Mouse (Mus musculus) spleen, adult 10 weeks (tissue): ENCODE results near the gene Tmem17. TPM values are rescaled to one million over a fixed set of nuclear protein-coding genes. Genes with fewer than 3 reads are reported as not detected.

ENCODE experiments used
- polyA plus RNA-seq: library from polyadenylated mRNA; stranded (reverse); fragments of 350-450 nt; fragmentation: Illumina TruSeq; extraction: RNeasy Lipid Tissue Mini Kit (QIAGEN cat#74804); gene quantifications from one replicate; pipeline ENCODE4 v1.2.3, GENCODE M21; 2015; ENCODE audit warnings: low replicate concordance; ENCODE audit not compliant: insufficient read depth

Gene Tmem17
- 3.1 TPM for polyA plus RNA-seq

DNA sequence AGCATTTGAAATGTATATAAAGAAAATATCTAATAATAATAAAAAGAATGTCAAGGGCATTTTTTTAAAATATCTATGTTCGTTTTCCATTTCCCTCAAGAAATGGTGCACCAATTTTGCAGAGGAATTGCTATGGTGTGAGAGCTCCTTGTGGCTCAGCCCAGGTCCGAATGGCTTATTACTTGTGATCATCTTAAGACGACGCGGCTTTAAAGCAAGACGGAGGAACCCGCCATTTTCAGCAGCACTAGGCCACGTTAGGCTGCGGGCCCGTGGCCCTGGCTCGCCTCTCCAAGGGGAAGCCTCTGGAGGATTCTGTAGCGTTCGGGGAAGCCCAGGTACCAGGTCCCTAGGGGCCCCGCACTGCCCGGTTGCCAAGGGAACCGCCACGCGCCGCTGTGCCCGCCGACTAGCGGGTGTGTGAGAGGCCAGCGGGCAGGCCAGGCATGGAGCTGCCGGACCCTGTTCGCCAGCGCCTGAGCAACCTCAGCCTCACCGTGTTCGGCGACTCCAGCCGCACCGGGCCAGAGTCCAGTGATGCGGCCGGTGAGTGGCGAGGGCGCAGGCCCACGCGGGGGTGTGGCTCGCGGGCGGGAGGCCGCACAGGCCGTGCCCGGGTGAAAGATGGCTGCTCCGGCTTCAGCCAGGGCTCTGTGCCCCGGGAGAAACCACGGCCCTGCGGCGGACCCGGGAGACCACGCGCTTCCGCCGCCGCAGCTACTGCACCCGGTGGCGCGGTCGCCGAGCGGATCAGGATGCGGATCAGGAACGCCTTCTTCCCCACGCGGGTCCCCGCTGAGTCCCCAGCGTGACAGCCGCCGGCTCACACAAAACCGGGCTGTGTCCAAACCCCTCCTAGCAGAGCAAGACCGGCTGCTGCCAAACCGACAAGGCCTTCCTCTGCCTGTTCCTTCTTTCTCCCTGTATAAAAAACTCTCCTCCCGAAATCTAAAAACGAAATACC lies at the start of gene Tmem17:
Gene Tmem17, plus strand, starts transcription at position 51 of the 964 bp plus-strand sequence.

Other genes starting within 250 kb of the Tmem17 start
- gene Ehbp1, start 169.8 kb upstream of the Tmem17 start, polyA plus RNA-seq: 6.5 TPM